Comparison of ENCODE assay signal across 8 mouse cellular contexts in the genomic region with DNA sequence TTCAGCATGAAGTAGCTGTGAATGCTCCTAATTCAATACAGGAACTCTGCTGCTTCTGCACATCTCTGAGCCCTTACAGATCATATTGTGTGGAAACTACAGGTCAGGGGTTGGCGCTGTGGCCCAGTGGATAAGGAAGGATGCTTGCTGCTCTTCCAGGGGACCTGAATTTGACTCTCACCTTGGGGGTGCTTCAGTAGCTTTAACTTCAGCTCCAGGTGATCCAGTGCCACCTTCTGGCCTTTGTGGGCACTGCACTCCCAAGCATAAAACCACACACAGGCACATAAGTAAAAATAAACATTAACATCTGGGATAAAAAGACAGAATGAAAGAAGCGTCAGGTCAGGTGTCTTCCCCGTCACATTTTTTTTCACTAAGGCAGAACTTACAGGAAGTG.
DNase-seq lines count a peak whose midpoint lies in the region.

No protein-coding gene starts in this region.

- peak; percentile 40 for DNase-seq in gastrocnemius, postnatal 10 days
- no peak for DNase-seq in gastrocnemius, adult 8-10 months (ENCODE audit: low spot score in 2 of 2)
- DNase-seq in spleen, postnatal 10 days (ENCODE audit: low spot score in 2 of 2), result peak; percentile 10 to 32
- DNase-seq in spleen, postnatal 36 days (ENCODE audit: low spot score in 2 of 2), result no peak
- DNase-seq in cerebellum, postnatal 25 days, result peak; percentile 45 to 65
- peak; percentile 0 for DNase-seq in induced T-regulatory cell, adult 2 months (ENCODE audit: low read depth)
- DNase-seq in lung, adult 18-20 months, result peak; percentile 12 to 18
- DNase-seq in thymus, postnatal 0 days (ENCODE audit: low spot score), result peak; percentile 14

Comparison
In these comparisons a context has a peak if more than half of its experiments do, and no peak if none do; other contexts are left out.
1. DNase-seq: peak in gastrocnemius, postnatal 10 days (single experiment), spleen, postnatal 10 days (2 of 2), cerebellum, postnatal 25 days (2 of 2), induced T-regulatory cell, adult 2 months (single experiment), lung, adult 18-20 months (2 of 2) and thymus, postnatal 0 days (single experiment); none in gastrocnemius, adult 8-10 months (0 of 2) and spleen, postnatal 36 days (0 of 2).